Mouse (Mus musculus): ENCODE results near the gene Ism2.
A peak's percentile ranks its signal among the peaks of the same experiment; 100 is the strongest.
"Not testable (repeated sequence)": the region's sequence is repeated elsewhere in the genome, so short reads cannot be mapped to it uniquely, and the experiment has no call there.

Gene Ism2

DNA sequence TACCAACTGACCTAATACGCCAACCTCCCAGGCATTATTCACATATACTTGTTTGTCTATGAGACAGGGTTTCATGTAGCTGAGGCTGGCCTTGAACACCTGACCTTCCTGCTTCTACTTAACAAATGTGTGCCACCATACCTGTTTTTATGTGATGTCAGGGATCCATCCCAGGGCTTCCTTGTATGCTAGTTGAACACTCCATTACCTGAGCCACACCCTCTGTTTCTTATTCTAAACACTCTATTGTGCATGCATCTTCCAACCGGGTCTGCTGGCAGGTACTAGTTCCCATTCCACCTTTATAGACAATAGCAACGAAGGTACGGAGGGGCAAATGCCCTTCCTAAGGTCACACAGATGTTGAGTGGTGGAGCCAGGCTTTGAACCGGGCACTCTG lies 10.4 kb downstream of the Ism2 start:
- no peak for DNase-seq (ENCODE audit: low spot score)

GRCm38 (mm10) chr12:87284726-87285125 lies 14.8 kb downstream of the Ism2 start:
- no peak for DNase-seq (ENCODE audit: low spot score)

- no peak for DNase-seq (ENCODE audit: low spot score)
These were observed 15.2 kb downstream of the Ism2 start for GRCm38 (mm10) chr12:87284268-87284667.

DNA sequence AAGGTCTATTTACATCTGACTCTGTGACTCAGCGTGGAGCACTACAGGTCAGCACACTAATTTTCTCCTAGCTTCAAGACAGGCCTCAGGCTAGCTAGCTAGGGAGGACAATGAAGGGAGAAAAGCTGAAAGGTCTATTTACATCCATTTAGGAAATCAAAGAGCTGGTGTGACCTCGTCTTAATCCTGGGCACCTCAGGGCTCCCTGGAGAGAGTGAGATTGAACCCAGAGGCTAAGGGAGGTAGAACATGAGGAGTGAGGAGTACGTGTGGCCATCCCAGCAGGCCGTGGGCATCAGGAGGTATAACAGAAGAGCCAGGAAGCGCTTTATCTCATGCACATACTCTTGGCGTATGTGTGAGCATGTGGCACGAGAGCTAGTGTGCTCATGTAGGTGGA lies 15.8 kb downstream of the Ism2 start:
- DNase-seq (ENCODE audit: low spot score): no peak

DNA sequence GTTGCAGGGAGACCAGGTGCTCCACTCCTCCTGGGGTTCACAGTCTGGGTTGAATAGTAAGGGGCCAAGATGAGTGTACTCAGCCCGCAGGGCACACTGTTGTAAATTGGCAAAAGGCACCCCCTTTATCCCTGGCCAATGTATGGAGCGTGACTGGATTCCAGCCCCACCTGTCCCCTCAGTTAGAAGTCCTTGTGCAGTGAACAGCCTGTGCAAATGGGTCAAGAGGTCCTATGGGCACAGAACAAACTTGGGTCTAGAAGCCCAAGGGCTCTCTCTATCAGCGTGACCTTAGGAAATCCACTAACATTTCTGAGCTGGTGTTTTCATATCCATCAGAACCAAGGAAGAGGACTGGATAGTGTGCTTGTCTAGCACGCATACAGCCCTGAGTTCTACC lies 16.8 kb downstream of the Ism2 start:
- no peak for DNase-seq (ENCODE audit: low spot score)

GRCm38 (mm10) chr12:87281766-87282165 lies 17.7 kb downstream of the Ism2 start:
- DNase-seq (ENCODE audit: low spot score): no peak

DNA sequence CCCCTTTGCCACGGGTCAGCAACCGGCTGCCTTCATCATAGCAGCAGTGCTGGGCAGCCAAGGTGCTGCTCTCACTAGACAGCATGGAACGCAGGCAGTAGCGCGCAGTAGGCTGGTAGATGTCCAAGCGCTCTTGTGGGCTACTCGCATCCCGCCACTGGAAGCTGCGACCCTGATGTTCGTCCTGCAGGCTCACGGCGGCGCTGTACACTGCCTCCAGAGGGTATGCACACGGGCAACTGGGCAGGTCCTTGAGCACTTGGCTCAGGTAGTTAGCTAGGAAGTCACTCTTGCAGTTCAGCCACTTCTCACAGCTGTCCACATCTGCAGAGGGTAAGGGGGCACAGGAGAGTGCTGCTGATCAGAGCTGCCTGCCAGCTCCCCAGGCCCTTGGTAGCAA lies 19.6 kb downstream of the Ism2 start:
- no peak for DNase-seq (ENCODE audit: low spot score)

DNA sequence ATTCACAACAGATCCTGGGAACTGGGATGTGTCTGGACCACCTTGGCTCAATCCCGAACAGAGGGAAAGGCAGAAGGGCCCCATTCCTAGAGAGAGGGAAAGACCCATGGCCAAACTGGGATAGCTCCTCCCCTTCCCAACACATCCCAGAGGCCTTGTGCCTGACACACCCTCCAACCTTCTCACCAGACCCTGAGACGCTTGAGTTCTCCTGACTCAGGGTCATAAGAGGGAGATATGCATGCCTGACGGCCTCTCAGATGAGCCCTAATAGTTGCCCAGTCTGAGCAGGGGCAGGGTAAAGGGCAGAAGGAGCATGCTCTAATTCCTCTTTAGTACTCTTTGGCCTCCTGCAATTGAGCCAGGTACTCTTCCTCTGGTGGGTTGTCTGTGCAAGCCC lies 20.2 kb downstream of the Ism2 start:
- DNase-seq (ENCODE audit: low spot score): no peak

- DNase-seq (ENCODE audit: low spot score): no peak
These were observed 21.3 kb downstream of the Ism2 start for GRCm38 (mm10) chr12:87278118-87278730.

- DNase-seq (ENCODE audit: low spot score): not testable (repeated sequence)
These were observed 22.3 kb downstream of the Ism2 start for GRCm38 (mm10) chr12:87277251-87277650.

DNA sequence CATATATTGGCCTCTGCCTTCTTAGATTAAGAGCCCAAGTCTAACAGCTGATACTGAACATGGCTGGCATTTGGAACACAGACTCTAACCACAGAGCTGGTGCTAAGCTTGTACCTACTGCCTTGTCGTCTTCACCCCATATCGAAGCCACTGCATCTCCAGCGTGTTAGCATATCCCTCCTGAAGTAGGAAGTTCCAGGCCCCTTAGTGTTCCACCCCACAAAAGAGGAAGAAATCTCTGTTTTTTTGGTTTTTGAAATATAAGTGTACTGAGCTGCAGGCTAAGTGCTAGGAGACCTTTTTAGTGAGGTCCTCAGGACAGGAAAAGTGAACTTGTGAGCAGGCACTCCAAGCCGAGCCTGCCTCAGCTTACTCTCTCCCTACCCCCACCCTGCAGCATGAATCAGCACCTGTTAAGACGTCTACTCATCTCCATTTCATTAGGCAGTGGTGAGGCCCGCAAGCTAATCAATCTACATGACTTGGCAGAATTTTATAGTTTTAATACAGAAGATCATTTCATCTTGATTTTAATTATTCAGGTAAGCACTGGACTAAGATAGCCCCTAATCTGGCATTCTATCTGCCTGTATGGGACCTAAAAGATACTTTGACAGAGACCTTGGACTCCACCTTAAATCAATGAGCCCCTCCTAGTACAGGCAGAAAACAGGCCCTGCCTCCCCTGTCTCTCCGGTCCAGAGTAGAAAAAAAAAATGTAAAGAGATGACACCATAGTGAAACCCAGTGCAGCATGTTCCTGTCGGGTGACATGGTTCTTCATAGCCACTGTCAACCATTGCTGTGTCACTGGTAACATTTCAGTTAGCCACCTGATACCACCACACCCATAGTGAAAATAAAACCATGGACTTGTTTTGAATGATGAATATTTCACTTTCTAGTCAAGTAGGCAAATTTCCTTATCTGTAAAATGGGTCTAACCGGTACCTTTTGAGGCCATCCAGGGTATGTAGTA lies 24.4 kb downstream of the Ism2 start:
- no peak for DNase-seq (ENCODE audit: low spot score)

GRCm38 (mm10) chr12:87267682-87268081 lies 31.8 kb downstream of the Ism2 start:
- no peak for DNase-seq (ENCODE audit: low spot score)

DNA sequence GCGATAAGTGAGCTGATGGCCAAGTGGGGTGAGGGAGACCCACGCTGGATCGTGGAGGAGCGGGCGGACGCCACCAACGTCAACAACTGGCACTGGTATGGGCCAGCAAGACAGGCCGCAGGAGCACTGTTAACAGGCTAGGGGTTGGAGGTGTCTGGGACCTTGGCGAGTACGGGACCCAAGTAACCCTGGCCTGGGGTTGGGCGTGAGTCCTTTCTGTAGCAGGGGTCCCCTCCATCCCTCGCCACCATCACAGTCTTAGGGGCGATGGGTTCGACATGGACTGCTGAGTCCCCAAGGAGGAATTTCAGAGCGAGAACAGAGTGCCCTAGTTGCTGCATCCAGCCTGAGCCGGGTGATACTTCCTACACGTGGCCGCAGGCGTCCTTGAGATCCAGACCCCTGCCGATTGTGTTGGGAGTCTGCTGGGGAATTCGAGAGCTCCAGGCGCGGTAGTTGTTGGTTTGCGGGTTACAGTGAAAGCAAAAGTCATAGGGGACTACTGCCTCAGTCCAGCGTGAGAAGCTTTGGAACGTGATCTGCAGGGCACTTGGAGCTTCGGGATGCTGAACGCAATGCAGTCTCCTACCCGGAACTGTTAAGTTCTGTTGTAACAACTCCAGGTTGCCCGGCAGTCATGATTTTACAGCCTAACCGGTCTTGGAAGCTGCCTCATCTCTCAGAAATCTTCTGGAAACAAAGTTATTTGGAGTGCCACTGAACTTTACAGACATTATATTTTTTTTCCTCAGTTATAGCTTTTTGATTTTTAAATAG lies 32.5 kb downstream of the Ism2 start:
- DNase-seq (ENCODE audit: low spot score): no peak

DNA sequence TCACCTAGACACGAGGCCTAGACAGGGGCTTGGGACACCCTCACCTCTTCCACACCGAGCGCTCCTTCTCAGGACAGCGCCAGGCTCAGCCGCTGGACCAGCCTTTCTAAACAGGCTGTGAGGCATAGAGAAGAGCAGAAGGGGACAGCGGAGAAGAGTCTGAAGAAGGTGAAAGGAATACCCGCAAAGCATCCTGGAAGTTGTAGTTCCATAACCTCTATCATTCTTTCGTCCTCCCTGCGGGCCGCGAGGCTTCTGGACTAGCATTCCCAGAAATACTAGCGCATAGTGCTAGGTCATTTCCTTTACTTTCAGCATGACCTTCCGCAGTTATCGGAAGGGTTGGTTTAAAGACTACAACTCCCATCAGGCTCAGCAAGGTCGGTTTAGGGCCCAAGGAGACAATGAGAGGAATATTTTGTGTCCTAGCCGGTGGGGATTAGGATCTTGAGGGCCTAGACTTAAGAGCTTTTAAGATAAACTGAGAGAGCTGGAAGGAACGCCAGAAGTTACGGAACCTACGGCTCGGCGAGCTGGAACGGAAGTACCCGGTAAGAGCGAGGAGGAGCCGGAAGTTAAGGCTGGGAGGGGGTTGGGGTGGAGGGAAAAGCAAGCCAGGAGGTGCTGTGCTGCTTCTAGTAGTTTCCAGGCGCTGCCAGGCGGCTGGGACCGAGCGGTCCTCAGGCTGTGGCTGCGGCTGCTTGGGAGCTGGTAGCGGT lies 33.2 kb downstream of the Ism2 start, which contains the start of the genes Vipas39 and Ahsa1:
Gene Vipas39, minus strand, starts transcription at position 149 of the 719 bp plus-strand sequence.
Gene Ahsa1, plus strand, starts transcription at position 372 of the 719 bp plus-strand sequence.
- DNase-seq (ENCODE audit: low spot score): peak; percentile 85

DNA sequence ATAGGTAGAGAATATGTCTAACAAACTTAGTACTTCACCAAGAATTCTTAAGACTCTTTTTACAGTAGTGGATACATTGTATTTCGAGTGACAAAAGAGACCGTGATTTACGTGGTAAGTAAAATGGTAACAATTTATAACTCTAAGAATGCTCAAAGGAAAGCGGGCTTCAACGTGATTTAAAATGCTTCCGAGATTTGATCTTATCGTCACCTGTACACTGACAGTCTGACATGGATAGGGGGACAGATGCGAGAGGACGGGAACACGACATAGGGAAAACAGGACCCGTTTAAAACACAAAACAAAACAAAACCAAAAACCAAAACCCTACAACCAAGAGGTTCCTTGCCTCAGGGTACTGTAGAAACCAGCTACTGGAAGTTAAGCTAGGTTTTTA lies 34.1 kb downstream of the Ism2 start:
- DNase-seq (ENCODE audit: low spot score): no peak

- no peak for DNase-seq (ENCODE audit: low spot score)
These were observed 38.9 kb downstream of the Ism2 start for GRCm38 (mm10) chr12:87260562-87260961.

GRCm38 (mm10) chr12:87256629-87257028 lies 42.9 kb downstream of the Ism2 start:
- DNase-seq (ENCODE audit: low spot score): no peak

DNA sequence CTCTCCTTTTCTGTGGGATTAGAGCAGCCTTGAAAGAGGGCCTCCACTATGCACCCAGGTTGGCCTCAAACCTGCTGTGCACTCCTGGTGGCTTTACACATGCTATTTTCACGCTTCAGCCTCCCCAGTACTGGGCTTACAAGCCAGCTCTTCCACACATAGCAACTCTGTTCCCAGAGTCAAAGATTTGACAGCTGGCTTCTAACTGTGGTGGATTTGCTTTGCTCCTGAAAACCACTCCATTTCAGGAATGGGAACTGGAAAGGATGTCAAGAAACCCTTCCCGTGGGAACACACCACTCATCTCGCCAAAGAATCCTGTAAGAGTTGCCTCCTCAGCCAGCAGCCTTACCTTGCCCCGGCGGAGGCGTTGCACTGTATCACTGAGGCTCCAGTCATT lies 45.6 kb downstream of the Ism2 start:
- no peak for DNase-seq (ENCODE audit: low spot score)

- DNase-seq (ENCODE audit: low spot score): no peak
These were observed 49.3 kb downstream of the Ism2 start for GRCm38 (mm10) chr12:87250161-87250560.

DNA sequence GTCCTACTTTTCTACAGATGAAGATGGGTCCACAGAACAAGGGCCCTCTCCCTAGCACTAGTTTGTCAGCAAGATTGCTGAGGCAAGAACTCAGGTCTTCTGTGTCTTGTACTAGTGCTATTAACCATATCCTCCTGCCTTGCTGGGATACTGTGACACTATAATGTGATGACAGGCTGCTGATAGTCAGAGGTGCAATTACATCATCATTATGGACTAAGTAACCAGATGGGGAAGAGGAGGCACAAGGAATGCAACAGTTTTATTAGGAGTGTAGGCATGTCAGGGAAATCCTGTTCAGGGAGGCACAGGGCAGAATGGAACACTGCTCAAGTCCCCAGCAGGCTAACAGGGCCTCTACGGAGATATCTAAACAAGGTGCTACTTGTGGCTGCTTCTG lies 60.9 kb downstream of the Ism2 start, which contains the start of gene Noxred1:
Gene Noxred1, minus strand, starts transcription at position 101 of the 400 bp plus-strand sequence.
- no peak for DNase-seq (ENCODE audit: low spot score)

DNA sequence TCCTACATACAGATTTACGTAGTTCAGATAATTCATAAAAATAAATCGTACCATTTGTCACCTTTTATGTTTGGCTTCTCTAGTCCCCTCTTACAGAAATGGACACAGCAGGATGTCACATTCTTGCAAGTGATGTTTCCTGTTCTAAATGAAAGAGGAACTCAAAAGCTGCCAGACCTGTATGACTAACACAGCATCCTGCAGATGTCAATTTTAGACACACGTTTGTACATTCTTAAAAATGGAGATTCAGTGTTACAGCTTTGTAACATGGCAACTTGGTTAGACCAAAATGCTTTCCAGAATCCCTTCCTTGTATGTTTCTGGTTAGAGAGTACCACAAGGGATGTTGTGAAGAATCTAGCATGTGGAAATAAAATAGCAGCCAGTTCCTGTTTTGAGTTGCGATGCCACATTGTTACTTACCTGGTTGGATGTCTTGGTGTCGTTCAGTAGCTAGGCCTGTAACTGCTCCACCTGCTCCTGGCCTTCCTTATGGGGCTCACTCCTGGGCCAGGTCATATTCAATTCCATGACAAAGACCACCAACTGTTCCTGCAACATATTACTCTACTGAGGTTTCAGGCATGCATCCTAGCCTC lies 62.5 kb downstream of the Ism2 start:
- DNase-seq (ENCODE audit: low spot score): no peak

Measured in spleen, adult 12 weeks (tissue).